Mouse (Mus musculus) midbrain, embryonic 15.5 days (tissue): ENCODE measurements around the gene Srrt. TPM values are rescaled to one million over a fixed set of nuclear protein-coding genes. Genes with fewer than 3 reads are reported as not detected.

Experiments
- ATAC-seq: fragments of 200-750 bp; cut with Nextera tagmentation; replicated peaks from 2 replicates; pipeline ENCODE4 v1.8.0; 2017; ENCODE audit warnings: moderate TSS enrichment
- H3K27ac ChIP-seq: fragments of 300-500 bp; sonication (generic); 2 replicates; pipeline ENCODE4 v1.5.1; 2015; ENCODE audit warnings: mild to moderate bottlenecking, inconsistent platforms
- H3K27me3 ChIP-seq: fragments of 300-500 bp; sonication (generic); replicated peaks from 2 replicates; pipeline ENCODE4 v1.6.1; 2015; ENCODE audit warnings: inconsistent platforms
- H3K36me3 ChIP-seq: fragments of 300-500 bp; sonication (generic); replicated peaks from 2 replicates; pipeline ENCODE4 v1.6.1; 2015; ENCODE audit warnings: inconsistent platforms
- H3K4me1 ChIP-seq: fragments of 300-500 bp; sonication (generic); 2 replicates; pipeline ENCODE4 v1.6.1; 2015; ENCODE audit warnings: inconsistent platforms
- H3K4me2 ChIP-seq: fragments of 300-500 bp; sonication (generic); 2 replicates; pipeline ENCODE4 v1.6.1; 2015; ENCODE audit warnings: inconsistent platforms, mild to moderate bottlenecking, moderate library complexity
- H3K4me3 ChIP-seq: fragments of 300-500 bp; sonication (generic); 2 replicates; pipeline ENCODE4 v1.5.1; 2015; ENCODE audit warnings: mild to moderate bottlenecking, inconsistent platforms
- H3K9ac ChIP-seq: fragments of 300-500 bp; sonication (generic); 2 replicates; pipeline ENCODE4 v1.6.1; 2015; ENCODE audit warnings: mild to moderate bottlenecking, inconsistent platforms
- H3K9me3 ChIP-seq: fragments of 300-500 bp; sonication (generic); 2 replicates; pipeline ENCODE4 v1.6.1; 2016; ENCODE audit warnings: inconsistent platforms
- WGBS: fragments of 180-500 bp; shearing (Covaris S2); methylation state at CpG from one replicate; pipeline ENCODE4 v1.1.7; 2015; ENCODE audit warnings: mixed read lengths; 5-methylcytosine and 5-hydroxymethylcytosine counted together
- polyA plus RNA-seq: library from polyadenylated mRNA; unstranded; fragments of >200 nt; fragmentation: Nextera tagmentation; extraction: Ambion mirVana; gene quantifications from 2 replicates; pipeline ENCODE4 v1.2.1, GENCODE M21; 2015

Gene Srrt
- polyA plus RNA-seq, 1 experiment from 2014 or later = 106 TPM

GRCm38 (mm10) chr5:137333512-137334174, 26.2 kb upstream of the Srrt start, which contains the start of gene Slc12a9:
Gene Slc12a9, minus strand, starts transcription at chr5:137333597.
- peak; percentile 93 for ATAC-seq
- peak within 1 kb of the TSS; percentile 77 for H3K4me3 ChIP-seq

DNA sequence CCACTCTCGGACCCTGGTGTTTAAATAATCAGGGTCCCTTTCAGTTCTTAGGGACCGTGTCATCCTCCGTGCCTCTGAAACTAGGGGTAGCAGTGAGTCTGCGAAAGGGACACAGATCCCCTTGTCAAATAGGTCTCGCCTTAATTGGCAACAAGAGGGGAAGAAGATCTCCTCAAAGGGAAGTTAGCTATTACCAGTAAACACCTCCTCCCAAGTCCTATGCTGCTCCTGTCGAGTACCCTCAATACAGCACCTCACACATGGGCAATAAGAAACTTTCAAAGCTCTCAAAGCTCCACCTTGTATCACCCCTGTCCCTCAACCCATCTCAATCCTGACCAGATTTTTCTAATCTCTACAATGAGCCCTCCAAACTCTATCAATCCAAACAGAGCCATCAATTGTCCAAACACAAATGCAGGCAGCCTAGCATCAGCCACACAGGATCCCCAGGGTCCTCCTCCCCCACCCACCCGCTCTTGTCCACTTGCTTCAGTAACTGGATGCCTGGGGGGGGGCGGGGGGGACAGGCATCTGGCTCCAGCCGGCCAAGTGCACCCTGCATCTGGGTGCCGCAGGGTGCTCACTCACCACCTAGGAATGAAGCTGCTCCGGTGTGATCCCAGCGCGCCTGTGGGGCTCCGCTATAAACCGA, 25.5 kb upstream of the Srrt start:
- Histone ChIP-seq H3K9ac (peak overlapping the region; percentile 88), H3K27ac (peak overlapping the region; percentile 82), H3K9me3 (no peaks in the 10 kb centered on the region), H3K4me1 (peaks cover 19% of the 10 kb centered on the region), H3K36me3 (0 out of 2 replicates have a peak, but pooled peaks cover 4% of the 10 kb centered on the region), H3K4me3 (peak overlapping the region; percentile 77), H3K4me2 (peak overlapping the region; percentile 91), H3K27me3 (no peaks in the 10 kb centered on the region)
- ATAC-seq = no peak; the same call in 1 of the 2 replicates
- WGBS = 15% methylated on average over 15 of the region's 15 CpGs

More at GRCm38 (mm10) chr5:137333512-137334174, 26.2 kb upstream of the Srrt start, which contains the start of gene Slc12a9:
- H3K4me1 ChIP-seq = peaks cover 21% of the 10 kb centered on the region
- no peaks in the 10 kb centered on the region for H3K9me3 ChIP-seq
- 0 out of 2 replicates have a peak, but pooled peaks cover 4% of the 10 kb centered on the region for H3K36me3 ChIP-seq
- peak within 1 kb of the TSS; percentile 82 for H3K27ac ChIP-seq
- under 1% methylated on average over 44 of the region's 44 CpGs for WGBS
- H3K27me3 ChIP-seq = no peaks in the 10 kb centered on the region
- peak within 1 kb of the TSS; percentile 88 for H3K9ac ChIP-seq
- peak within 1 kb of the TSS; percentile 91 for H3K4me2 ChIP-seq

DNA sequence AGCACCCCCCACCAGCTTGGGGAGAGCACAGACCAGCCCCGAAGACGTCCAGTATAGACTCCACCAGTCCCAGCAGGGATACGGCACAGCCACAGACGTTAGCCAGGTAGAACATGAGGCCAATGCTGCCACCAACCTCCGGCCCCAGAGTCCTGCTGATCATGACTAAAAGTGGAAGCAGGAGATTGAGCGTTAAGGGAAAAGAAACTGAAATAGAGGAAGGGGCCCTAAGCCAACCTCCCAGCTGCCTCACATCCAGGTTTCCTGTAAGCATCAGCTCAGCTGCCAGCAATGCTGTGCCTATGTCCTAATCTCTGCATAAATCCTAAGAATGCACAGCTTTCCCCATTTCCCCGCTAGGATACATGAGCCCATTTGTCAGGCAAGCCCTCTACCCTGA, 23.4 kb upstream of the Srrt start:
- no peak overlapping the region for H3K4me2 ChIP-seq
- H3K9ac ChIP-seq = no peak overlapping the region
- H3K27ac ChIP-seq = no peak overlapping the region

GRCm38 (mm10) chr5:137320996-137321395, 13.5 kb upstream of the Srrt start:
- Histone ChIP-seq H3K27ac (no peak overlapping the region), H3K4me2 (no peak overlapping the region), H3K36me3 (peaks cover 21% of the 10 kb centered on the region), H3K9me3 (no peaks in the 10 kb centered on the region), H3K4me3 (no peak overlapping the region), H3K4me1 (no peaks in the 10 kb centered on the region), H3K9ac (no peak overlapping the region), H3K27me3 (no peaks in the 10 kb centered on the region)
- whole genome bisulfite sequencing = 87% methylated on average over 3 of the region's 3 CpGs
- ATAC-seq = no peak

More for the DNA sequence above, 23.4 kb upstream of the Srrt start:
- Histone ChIP-seq H3K4me1 (peaks cover 15% of the 10 kb centered on the region), H3K9me3 (no peaks in the 10 kb centered on the region), H3K36me3 (peaks cover 8% of the 10 kb centered on the region; the same call in 1 of the 2 replicates), H3K4me3 (no peak overlapping the region), H3K27me3 (no peaks in the 10 kb centered on the region)
- WGBS = 89% methylated on average over 7 of the region's 7 CpGs
- no peak for ATAC-seq

DNA sequence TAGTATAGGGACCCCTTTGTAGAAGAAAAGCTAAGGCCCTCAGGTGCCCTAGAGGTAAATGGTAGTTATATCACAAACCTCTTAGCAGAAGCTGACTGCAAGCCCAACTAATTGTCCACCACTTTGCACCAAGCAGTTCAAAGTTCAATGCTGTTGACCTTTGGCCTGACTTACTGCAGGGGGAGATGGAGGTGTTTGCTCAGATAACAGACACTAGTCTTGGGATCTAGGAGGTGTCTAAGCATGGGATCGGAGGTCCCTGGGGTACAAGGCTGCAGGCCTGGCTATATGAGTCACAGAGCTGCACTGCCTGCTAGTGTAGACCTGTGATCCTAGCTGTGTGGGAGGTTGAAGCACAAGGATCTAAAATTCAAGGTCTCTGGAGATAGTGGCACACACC, 11.1 kb upstream of the Srrt start:
- 97% methylated on average over 1 of the region's 1 CpGs for whole genome bisulfite sequencing
- H3K36me3 ChIP-seq = peaks cover 15% of the 10 kb centered on the region

GRCm38 (mm10) chr5:137317361-137317760, 9.9 kb upstream of the Srrt start:
- Histone ChIP-seq H3K9me3 (no peaks in the 10 kb centered on the region), H3K27me3 (no peaks in the 10 kb centered on the region), H3K9ac (no peak overlapping the region), H3K27ac (no peak overlapping the region), H3K4me1 (peaks cover 21% of the 10 kb centered on the region), H3K4me2 (no peak overlapping the region), H3K36me3 (peaks cover 15% of the 10 kb centered on the region), H3K4me3 (no peak overlapping the region)
- 88% methylated on average over 8 of the region's 8 CpGs for WGBS
- no peak for ATAC-seq

More for the DNA sequence above, 11.1 kb upstream of the Srrt start:
- Histone ChIP-seq H3K4me3 (no peak overlapping the region), H3K9me3 (no peaks in the 10 kb centered on the region), H3K27me3 (no peaks in the 10 kb centered on the region), H3K27ac (no peak overlapping the region), H3K4me2 (no peak overlapping the region), H3K4me1 (peaks cover 18% of the 10 kb centered on the region), H3K9ac (no peak overlapping the region)
- ATAC-seq = no peak

DNA sequence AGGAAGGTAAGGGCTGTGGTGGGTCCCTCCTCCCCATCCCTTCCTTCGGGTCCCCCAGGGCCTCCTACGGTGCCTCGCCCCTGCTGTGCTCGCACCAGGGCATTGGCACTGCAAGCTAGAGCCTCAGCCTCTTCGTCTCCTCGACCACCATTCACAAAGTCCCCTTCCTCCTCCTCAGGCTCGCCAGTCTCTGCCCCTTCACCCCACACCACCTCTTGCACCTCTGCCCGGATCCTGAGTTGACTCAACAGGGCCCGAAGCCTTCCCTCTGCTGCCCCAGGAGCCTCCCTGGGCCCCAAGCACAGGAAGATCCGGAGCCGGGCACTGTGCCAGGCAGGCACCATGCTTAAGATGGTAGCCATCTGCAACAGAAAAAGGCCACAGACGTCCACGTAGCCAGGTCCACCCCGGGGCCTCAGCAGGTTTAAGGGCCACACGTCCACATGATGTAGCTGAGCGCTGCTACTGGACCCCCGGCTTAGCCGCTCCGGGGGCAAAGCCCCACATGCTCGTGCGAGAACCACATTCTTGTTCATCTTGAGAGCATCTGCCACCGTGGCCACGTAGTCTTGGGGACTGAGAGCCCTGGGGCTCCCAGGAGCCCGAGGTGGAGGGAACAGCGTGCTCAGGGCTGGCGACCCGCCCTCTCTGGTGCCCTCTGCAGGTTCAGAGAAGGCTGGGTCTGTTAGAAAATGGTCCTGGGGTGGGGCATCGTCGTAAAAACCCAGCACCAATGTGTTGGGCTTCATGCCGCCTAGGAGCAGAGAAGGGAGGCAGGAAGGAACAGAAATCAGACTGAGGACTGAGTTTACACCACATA, 7.8 kb upstream of the Srrt start:
- Histone ChIP-seq H3K4me2 (0 out of 2 replicates have a peak overlapping the region, but pooled peaks have one; percentile 52), H3K9me3 (no peaks in the 10 kb centered on the region), H3K9ac (no peak overlapping the region), H3K27me3 (no peaks in the 10 kb centered on the region), H3K4me3 (no peak overlapping the region), H3K36me3 (peaks cover 7% of the 10 kb centered on the region), H3K27ac (no peak overlapping the region), H3K4me1 (peaks cover 21% of the 10 kb centered on the region)
- no peak for ATAC-seq
- 33% methylated on average over 30 of the region's 30 CpGs for WGBS

DNA sequence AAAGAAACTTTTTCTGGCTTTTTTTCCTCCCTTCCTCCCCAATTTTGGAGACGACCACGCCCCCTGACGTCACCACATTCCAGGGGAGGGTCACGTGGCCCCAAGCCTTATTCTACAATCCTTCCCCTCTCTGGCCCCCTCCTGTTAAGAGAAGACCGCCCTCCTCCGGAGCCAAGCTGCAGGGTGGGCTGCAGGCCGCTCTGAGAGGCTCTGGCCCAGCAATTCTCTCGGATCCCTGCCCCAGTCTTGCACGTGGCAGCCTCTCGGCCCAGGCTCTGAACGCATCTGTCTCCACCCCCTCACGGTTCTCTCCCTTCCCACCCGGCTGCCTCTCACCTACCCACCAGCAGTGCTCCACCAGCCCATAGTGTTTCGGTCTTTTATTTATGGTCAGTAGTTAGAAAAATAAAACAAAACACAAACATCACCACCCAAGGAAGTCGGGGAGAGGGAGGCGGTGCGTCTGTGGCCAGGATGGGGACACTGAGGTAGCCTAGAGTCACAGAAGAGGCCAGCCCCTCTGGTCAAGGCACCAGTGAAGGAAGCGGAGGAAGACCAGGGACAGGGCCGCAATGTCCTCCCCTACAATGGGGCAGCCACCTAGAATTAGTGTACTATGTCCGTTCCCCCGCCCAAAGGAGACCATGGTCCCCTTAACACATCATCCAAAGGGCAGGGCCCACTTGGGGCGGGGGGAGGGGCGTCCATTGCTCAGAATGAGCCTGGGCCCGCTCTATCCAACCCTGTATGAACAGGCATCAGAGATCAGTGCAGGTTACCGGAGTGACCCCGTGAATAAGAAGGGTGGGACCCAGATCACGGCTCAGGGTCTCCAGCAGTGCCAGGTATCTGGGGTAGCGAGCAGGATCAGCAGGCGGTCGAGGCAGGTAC, 7.0 kb upstream of the Srrt start, which contains the start of gene Trip6:
Gene Trip6 (minus strand): TSS at position 212 of the 891 bp plus-strand sequence.
- peak within 1 kb of the TSS; percentile 48 for H3K9ac ChIP-seq
- ATAC-seq = peak; percentile 79
- H3K4me3 ChIP-seq = peak within 1 kb of the TSS; percentile 36
- H3K27ac ChIP-seq = peak within 1 kb of the TSS; percentile 65
- H3K9me3 ChIP-seq = no peaks in the 10 kb centered on the region
- H3K36me3 ChIP-seq = peaks cover 7% of the 10 kb centered on the region
- no peaks in the 10 kb centered on the region for H3K27me3 ChIP-seq
- H3K4me1 ChIP-seq = peaks cover 21% of the 10 kb centered on the region
- WGBS = 15% methylated on average over 30 of the region's 30 CpGs
- peak within 1 kb of the TSS; percentile 52 for H3K4me2 ChIP-seq

- 3% methylated on average over 22 of the region's 22 CpGs for WGBS
- Histone ChIP-seq H3K27me3 (no peaks in the 10 kb centered on the region), H3K9ac (peak overlapping the region; percentile 48; the same call in 1 of the 2 replicates), H3K4me3 (peak overlapping the region; percentile 36), H3K27ac (peak overlapping the region; percentile 65), H3K4me2 (peak overlapping the region; percentile 52), H3K9me3 (no peaks in the 10 kb centered on the region), H3K4me1 (peaks cover 21% of the 10 kb centered on the region), H3K36me3 (peaks cover 5% of the 10 kb centered on the region)
- 0 out of 2 replicates have a peak, but pooled peaks have one; percentile 46 for ATAC-seq
Observed at GRCm38 (mm10) chr5:137313466-137314192, 6.2 kb upstream of the Srrt start.

- no peak for ATAC-seq
- peak overlapping the region; percentile 95 for H3K27ac ChIP-seq
- peak overlapping the region; percentile 83; the same call in 1 of the 2 replicates for H3K4me3 ChIP-seq
- no peak overlapping the region for H3K9ac ChIP-seq
- peaks cover 41% of the 10 kb centered on the region for H3K4me1 ChIP-seq
- peak overlapping the region; percentile 58 for H3K4me2 ChIP-seq
- H3K36me3 ChIP-seq = no peaks in the 10 kb centered on the region; the same call in 1 of the 2 replicates
- H3K27me3 ChIP-seq = no peaks in the 10 kb centered on the region
- 96% methylated on average over 4 of the region's 4 CpGs for WGBS
- no peaks in the 10 kb centered on the region for H3K9me3 ChIP-seq
Observed at GRCm38 (mm10) chr5:137308356-137308755, 882 bp upstream of the Srrt start.
